Mouse (Mus musculus) intestine, embryonic 15.5 days (tissue): ENCODE data around the gene Fahd2a. TPM values are rescaled to one million over a fixed set of nuclear protein-coding genes. Genes with fewer than 3 reads are reported as not detected.

Experiments used
- ATAC-seq: fragments of 200-750 bp; cut with Nextera tagmentation; 2 replicates; pipeline ENCODE4 v1.8.0; 2017; ENCODE audit warnings: moderate TSS enrichment, moderate library complexity
- H3K27ac ChIP-seq: fragments of 300-500 bp; sonication (generic); 2 replicates; pipeline ENCODE4 v1.5.1; 2015; ENCODE audit warnings: mild to moderate bottlenecking, inconsistent platforms
- H3K27me3 ChIP-seq: fragments of 300-500 bp; sonication (generic); replicated peaks from 2 replicates; pipeline ENCODE4 v1.6.1; 2015; ENCODE audit warnings: inconsistent platforms
- H3K36me3 ChIP-seq: fragments of 300-500 bp; sonication (generic); 2 replicates; pipeline ENCODE4 v1.6.1; 2015; ENCODE audit warnings: inconsistent platforms
- H3K4me1 ChIP-seq: fragments of 300-500 bp; sonication (generic); replicated peaks from 2 replicates; pipeline ENCODE4 v1.6.1; 2015; ENCODE audit warnings: inconsistent platforms
- H3K4me2 ChIP-seq: fragments of 300-500 bp; sonication (generic); replicated peaks from 2 replicates; pipeline ENCODE4 v1.6.1; 2015; ENCODE audit warnings: mild to moderate bottlenecking, inconsistent platforms
- H3K4me3 ChIP-seq: fragments of 300-500 bp; sonication (generic); replicated peaks from 2 replicates; pipeline ENCODE4 v1.5.1; 2015; ENCODE audit warnings: inconsistent platforms
- H3K9ac ChIP-seq: fragments of 300-500 bp; sonication (generic); 2 replicates; pipeline ENCODE4 v1.6.1; 2015; ENCODE audit warnings: inconsistent platforms
- H3K9me3 ChIP-seq: fragments of 300-500 bp; sonication (generic); 2 replicates; pipeline ENCODE4 v1.6.1; 2016; ENCODE audit warnings: inconsistent platforms
- WGBS: fragments of 180-500 bp; shearing (Covaris S2); methylation state at CpG from one replicate; pipeline ENCODE4 v1.1.7; 2015; 5-methylcytosine and 5-hydroxymethylcytosine counted together
- polyA plus RNA-seq: library from polyadenylated mRNA; unstranded; fragments of >200 nt; fragmentation: Nextera tagmentation; extraction: Ambion mirVana; gene quantifications from 2 replicates; pipeline ENCODE4 v1.2.1, GENCODE M21; 2015

Gene Fahd2a
- polyA plus RNA-seq, 1 experiment from 2014 or later: 19.0 TPM

DNA sequence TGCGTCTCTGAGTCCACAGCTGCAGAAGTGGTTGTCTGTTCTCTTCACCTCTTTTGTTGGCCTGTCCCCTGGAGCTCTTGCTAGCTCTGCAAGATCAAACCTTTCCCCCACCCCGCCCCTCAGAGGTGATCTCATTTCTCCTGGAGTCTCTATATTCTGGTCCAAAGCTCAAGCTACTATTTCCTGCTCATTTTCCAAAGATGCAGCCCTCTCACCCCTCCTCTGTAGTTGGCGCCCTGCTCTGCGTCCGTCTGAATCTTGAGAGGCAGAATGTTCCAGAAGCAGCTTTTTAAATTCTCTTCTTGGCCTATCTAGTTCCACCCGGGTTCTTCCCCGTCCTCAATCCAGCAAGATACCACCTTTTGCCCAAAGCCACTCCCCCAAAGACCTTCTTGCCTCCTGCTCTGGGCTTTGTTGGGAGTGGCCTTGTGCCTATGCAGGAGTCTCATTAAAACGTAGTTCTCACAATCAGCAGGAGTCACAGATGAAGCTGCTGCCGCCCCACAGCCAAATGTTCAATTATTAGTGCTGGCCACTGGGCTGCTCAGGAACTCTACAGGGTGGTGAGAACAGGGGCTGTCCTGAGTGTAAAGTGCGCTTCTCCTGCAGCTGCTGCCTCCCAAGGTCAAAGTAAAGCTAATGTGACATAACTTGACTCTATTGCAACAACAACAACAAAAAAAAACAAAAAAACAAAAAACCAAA, 25.9 kb downstream of the Fahd2a start:
- Histone ChIP-seq H3K4me2 (no peak overlapping the region), H3K9me3 (no peaks in the 10 kb centered on the region), H3K27me3 (0 out of 2 replicates have a peak, but pooled peaks cover 3% of the 10 kb centered on the region), H3K4me3 (no peak overlapping the region), H3K9ac (no peak overlapping the region), H3K27ac (no peak overlapping the region), H3K4me1 (no peaks in the 10 kb centered on the region), H3K36me3 (no peaks in the 10 kb centered on the region)
- 65% methylated on average over 10 of the region's 10 CpGs for WGBS
- peak; percentile 58; the same call in 1 of the 2 replicates for ATAC-seq

GRCm38 (mm10) chr2:127416706-127417105, 27.7 kb downstream of the Fahd2a start:
- no peak for ATAC-seq
- no peaks in the 10 kb centered on the region for H3K36me3 ChIP-seq
- H3K9me3 ChIP-seq: no peaks in the 10 kb centered on the region
- H3K27me3 ChIP-seq: 0 out of 2 replicates have a peak, but pooled peaks cover 3% of the 10 kb centered on the region
- no peak overlapping the region for H3K27ac ChIP-seq
- H3K9ac ChIP-seq: no peak overlapping the region
- no peaks in the 10 kb centered on the region for H3K4me1 ChIP-seq
- no peak overlapping the region for H3K4me3 ChIP-seq
- WGBS: 58% methylated on average over 3 of the region's 3 CpGs
- no peak overlapping the region for H3K4me2 ChIP-seq

GRCm38 (mm10) chr2:127415806-127416205, 28.6 kb downstream of the Fahd2a start:
- 54% methylated on average over 10 of the region's 10 CpGs for WGBS
- no peak for ATAC-seq
- H3K27ac ChIP-seq: no peak overlapping the region

DNA sequence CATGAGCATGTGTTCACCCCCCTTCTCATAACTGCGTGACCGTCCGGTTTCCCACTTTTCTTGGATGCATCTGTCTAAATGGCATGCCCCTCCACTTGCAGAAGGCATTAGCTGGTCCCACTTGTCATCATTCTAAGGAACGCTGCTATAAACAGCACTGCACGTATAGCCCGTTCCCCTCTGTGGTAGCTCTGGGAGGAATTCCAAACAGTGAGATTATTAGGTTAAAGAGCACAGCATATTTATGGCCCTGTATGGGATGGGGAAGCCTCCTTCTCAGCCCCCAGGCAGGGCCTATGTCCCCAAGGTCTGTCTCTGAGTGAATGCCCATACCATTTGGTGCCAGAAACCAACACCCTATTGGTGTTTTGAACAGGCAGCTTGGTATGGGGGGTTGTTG, 33.2 kb downstream of the Fahd2a start:
- 59% methylated on average over 6 of the region's 6 CpGs for WGBS

More at GRCm38 (mm10) chr2:127415806-127416205, 28.6 kb downstream of the Fahd2a start:
- H3K9ac ChIP-seq: no peak overlapping the region
- H3K4me3 ChIP-seq: no peak overlapping the region
- H3K27me3 ChIP-seq: 0 out of 2 replicates have a peak, but pooled peaks cover 3% of the 10 kb centered on the region
- no peaks in the 10 kb centered on the region for H3K4me1 ChIP-seq
- H3K9me3 ChIP-seq: no peaks in the 10 kb centered on the region
- H3K4me2 ChIP-seq: no peak overlapping the region
- no peaks in the 10 kb centered on the region for H3K36me3 ChIP-seq

GRCm38 (mm10) chr2:127398738-127399137, 45.6 kb downstream of the Fahd2a start:
- ATAC-seq: no peak
- Histone ChIP-seq H3K4me3 (no peak overlapping the region), H3K9ac (no peak overlapping the region), H3K9me3 (no peaks in the 10 kb centered on the region), H3K36me3 (no peaks in the 10 kb centered on the region), H3K27me3 (no peaks in the 10 kb centered on the region), H3K4me2 (no peak overlapping the region), H3K4me1 (no peaks in the 10 kb centered on the region), H3K27ac (no peak overlapping the region)
- WGBS: 88% methylated on average over 7 of the region's 7 CpGs

More for the DNA sequence above, 33.2 kb downstream of the Fahd2a start:
- no peak overlapping the region for H3K27ac ChIP-seq
- H3K4me2 ChIP-seq: no peak overlapping the region
- H3K27me3 ChIP-seq: 0 out of 2 replicates have a peak, but pooled peaks cover 3% of the 10 kb centered on the region
- H3K9ac ChIP-seq: no peak overlapping the region
- H3K9me3 ChIP-seq: no peaks in the 10 kb centered on the region
- no peak for ATAC-seq
- no peaks in the 10 kb centered on the region for H3K36me3 ChIP-seq
- H3K4me3 ChIP-seq: no peak overlapping the region
- H3K4me1 ChIP-seq: no peaks in the 10 kb centered on the region

- WGBS: 72% methylated on average over 5 of the region's 5 CpGs
- no peak overlapping the region for H3K27ac ChIP-seq
- H3K4me2 ChIP-seq: no peak overlapping the region
- H3K9me3 ChIP-seq: no peaks in the 10 kb centered on the region
- no peaks in the 10 kb centered on the region for H3K36me3 ChIP-seq
- peaks cover 3% of the 10 kb centered on the region; the same call in 1 of the 2 replicates for H3K4me1 ChIP-seq
- H3K27me3 ChIP-seq: no peaks in the 10 kb centered on the region
- H3K9ac ChIP-seq: no peak overlapping the region
- ATAC-seq: no peak
- H3K4me3 ChIP-seq: no peak overlapping the region
These were observed 49.7 kb downstream of the Fahd2a start for GRCm38 (mm10) chr2:127394606-127395161.

DNA sequence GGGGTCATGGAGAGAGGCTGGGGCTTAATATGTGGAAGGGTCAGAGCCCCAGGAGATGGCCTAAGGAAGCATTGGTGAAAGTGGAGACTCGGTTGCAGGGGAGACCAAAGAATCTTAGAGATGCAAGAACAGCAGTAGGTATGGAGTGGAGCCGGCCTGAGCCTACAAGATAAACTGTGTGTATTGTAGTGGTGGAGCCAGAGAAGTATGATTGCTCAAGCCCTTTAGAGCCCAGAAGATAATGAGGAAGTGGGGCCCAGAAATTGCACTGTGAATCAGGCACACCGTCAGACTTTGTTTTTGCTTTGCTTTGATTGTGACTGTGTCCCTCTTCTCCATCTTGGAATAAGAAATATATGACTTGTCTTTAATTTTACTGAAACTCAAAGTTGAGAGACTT, 53.0 kb downstream of the Fahd2a start:
- no peak overlapping the region for H3K9ac ChIP-seq
- H3K4me3 ChIP-seq: no peak overlapping the region
- no peaks in the 10 kb centered on the region for H3K36me3 ChIP-seq
- ATAC-seq: peak; percentile 41; the same call in 1 of the 2 replicates
- H3K4me1 ChIP-seq: peaks cover 3% of the 10 kb centered on the region; the same call in 1 of the 2 replicates
- 49% methylated on average over 3 of the region's 3 CpGs for WGBS
- H3K27ac ChIP-seq: no peak overlapping the region
- no peaks in the 10 kb centered on the region for H3K9me3 ChIP-seq
- no peak overlapping the region for H3K4me2 ChIP-seq
- H3K27me3 ChIP-seq: no peaks in the 10 kb centered on the region

DNA sequence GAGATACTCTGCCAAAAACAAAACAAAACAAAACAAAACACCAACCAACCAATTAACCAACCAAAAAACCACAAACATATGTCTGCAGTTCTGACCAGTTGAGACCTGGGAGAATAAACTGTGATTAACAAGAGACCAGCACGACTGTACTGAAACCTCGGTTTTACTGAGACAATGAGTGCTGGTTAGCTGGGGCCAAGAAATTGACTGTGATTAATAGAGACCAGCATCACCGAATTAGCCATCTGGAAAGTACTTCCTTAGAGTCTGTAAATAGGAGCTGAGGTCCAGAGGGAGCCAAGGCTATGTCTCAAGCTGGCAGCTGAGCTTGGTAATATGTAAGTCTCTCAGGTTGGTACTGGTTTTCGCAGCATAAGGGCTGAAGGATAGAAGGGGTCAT, 53.5 kb downstream of the Fahd2a start:
- no peaks in the 10 kb centered on the region for H3K27me3 ChIP-seq
- H3K4me1 ChIP-seq: peaks cover 3% of the 10 kb centered on the region; the same call in 1 of the 2 replicates
- H3K4me3 ChIP-seq: no peak overlapping the region
- H3K9ac ChIP-seq: no peak overlapping the region
- H3K27ac ChIP-seq: no peak overlapping the region
- ATAC-seq: no peak
- H3K9me3 ChIP-seq: no peaks in the 10 kb centered on the region
- WGBS: 60% methylated on average over 4 of the region's 4 CpGs
- no peaks in the 10 kb centered on the region for H3K36me3 ChIP-seq
- no peak overlapping the region for H3K4me2 ChIP-seq

DNA sequence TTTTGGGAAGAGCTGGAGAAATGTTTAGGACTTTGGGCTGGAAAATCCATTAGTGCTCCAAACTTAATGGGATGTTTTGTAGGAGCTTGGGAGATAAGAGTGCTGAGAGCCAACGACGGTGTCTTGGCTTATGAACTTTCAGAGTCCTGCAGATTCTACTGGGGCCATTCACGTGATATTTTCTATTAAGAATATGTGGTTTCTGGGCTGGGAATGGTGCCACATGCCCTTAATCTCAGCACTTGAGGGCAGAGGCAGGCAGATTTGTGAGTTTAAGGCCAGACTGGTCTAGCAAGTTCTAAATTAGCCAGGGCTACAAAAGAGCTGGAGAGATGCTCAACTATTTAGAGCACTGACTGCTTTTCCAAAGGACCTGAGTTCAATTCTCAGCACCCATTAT, 54.0 kb downstream of the Fahd2a start:
- no peak overlapping the region for H3K4me2 ChIP-seq
- peaks cover 3% of the 10 kb centered on the region; the same call in 1 of the 2 replicates for H3K4me1 ChIP-seq
- ATAC-seq: no peak
- H3K27me3 ChIP-seq: no peaks in the 10 kb centered on the region
- WGBS: 68% methylated on average over 3 of the region's 3 CpGs
- no peak overlapping the region for H3K4me3 ChIP-seq
- no peak overlapping the region for H3K27ac ChIP-seq
- no peaks in the 10 kb centered on the region for H3K36me3 ChIP-seq
- no peak overlapping the region for H3K9ac ChIP-seq
- H3K9me3 ChIP-seq: no peaks in the 10 kb centered on the region

- ATAC-seq: no peak
- Histone ChIP-seq H3K4me3 (no peak overlapping the region), H3K9me3 (no peaks in the 10 kb centered on the region), H3K36me3 (no peaks in the 10 kb centered on the region), H3K4me1 (peaks cover 3% of the 10 kb centered on the region; the same call in 1 of the 2 replicates), H3K9ac (no peak overlapping the region), H3K4me2 (no peak overlapping the region), H3K27ac (no peak overlapping the region), H3K27me3 (no peaks in the 10 kb centered on the region)
- WGBS: 60% methylated on average over 2 of the region's 2 CpGs
These were observed 56.8 kb downstream of the Fahd2a start for GRCm38 (mm10) chr2:127387521-127387920.
